Mouse (Mus musculus): ENCODE measurements at regions not wholly inside any gene's neighbourhood (a gene's known extent, or its start where the extent isn't known, plus 50 kb on each side); places are given as distances from the start of the nearest gene placed in this dataset.

GRCm38 (mm10) chr1:73074525-73074924 is 58.8 kb upstream of the Tnp1 start:
- TF ChIP-seq CTCF (IDR thresholded peaks at IDR 0.05; ENCODE audit: borderline replicate concordance, insufficient read depth, low read depth, low read length) (no peak), POLR2A (IDR thresholded peaks at IDR 0.05; ENCODE audit: borderline replicate concordance, insufficient read depth, low read length) (no peak)

All from cerebellum, adult 2 months (tissue).